In the genomic region with DNA sequence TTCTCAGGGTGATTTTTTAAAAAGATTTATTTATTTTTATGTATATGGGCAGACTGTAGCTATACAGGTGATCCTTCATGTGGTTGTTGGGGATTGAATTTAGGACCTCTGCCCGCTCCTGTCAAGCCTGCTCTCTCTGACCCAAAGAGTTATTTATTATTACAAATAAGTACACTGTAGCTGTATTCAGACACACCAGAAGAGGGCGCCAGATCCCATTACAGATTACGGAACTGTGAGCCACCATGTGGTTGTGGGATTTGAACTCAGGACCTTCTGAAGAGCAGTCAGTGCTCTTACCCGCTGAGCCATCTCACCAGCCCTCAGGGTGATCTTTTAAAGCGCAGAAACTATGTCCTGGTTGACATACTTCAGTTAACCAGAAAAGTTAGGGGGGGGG, we compare ENCODE assay signal across 25 mouse cellular contexts. TPM values are rescaled to one million over a fixed set of nuclear protein-coding genes. Genes with fewer than 3 reads are reported as not detected.
DNase-seq lines count a peak whose midpoint lies in the region; ATAC-seq and TF ChIP-seq lines count a peak whose summit lies in the region.
"Had no signal": no experiment of that assay in that cellular context is flagged by ENCODE, and none has a peak within 500 bp of the region (broad histone marks: within the 10 kb centered on the region; RNA-seq: fewer than 3 reads in every experiment).

No protein-coding gene starts in this region.

- no peak overlapping the region for H3K4me2 ChIP-seq in kidney, postnatal 0 days (ENCODE audit: low read length)
- no peak overlapping the region for H3K4me2 ChIP-seq in midbrain, postnatal 0 days (ENCODE audit: low read depth, low read length, poor library complexity, severe bottlenecking)
- H3K4me2 ChIP-seq in midbrain, embryonic 11.5 days = no peak overlapping the region
- H3K4me2 ChIP-seq: embryonic facial prominence, embryonic 13.5 days; limb, embryonic 12.5 days; liver, embryonic 15.5 days had no signal

- no peak overlapping the region for H3K9ac ChIP-seq in kidney, postnatal 0 days (ENCODE audit: low read depth, low read length)
- no peak overlapping the region for H3K9ac ChIP-seq in midbrain, postnatal 0 days (replicated peaks; ENCODE audit: low read length, poor library complexity, severe bottlenecking)
- no peak overlapping the region for H3K9ac ChIP-seq in midbrain, embryonic 11.5 days (ENCODE audit: low read length)
- H3K9ac ChIP-seq: embryonic facial prominence, embryonic 13.5 days; limb, embryonic 12.5 days; liver, embryonic 15.5 days had no signal

- TF ChIP-seq CTCF in kidney, postnatal 0 days (IDR thresholded peaks at IDR 0.05; ENCODE audit: low read depth) = peak; percentile 42
- TF ChIP-seq CTCF in midbrain, postnatal 0 days (IDR thresholded peaks at IDR 0.05) = peak; percentile 46

- no peak overlapping the region for H3K27ac ChIP-seq in kidney, postnatal 0 days
- H3K27ac ChIP-seq in midbrain, postnatal 0 days (ENCODE audit: low read depth, low read length) = no peak overlapping the region
- no peak overlapping the region for H3K27ac ChIP-seq in midbrain, embryonic 11.5 days (ENCODE audit: low read depth, low read length)
- H3K27ac ChIP-seq: embryonic facial prominence, embryonic 13.5 days; limb, embryonic 12.5 days; midbrain, embryonic 10.5 days had no signal

- 82% methylated on average over 5 of the region's 5 CpGs for WGBS in kidney, postnatal 0 days
- 84% methylated on average over 5 of the region's 5 CpGs for WGBS in midbrain, postnatal 0 days
- 85% methylated on average over 5 of the region's 5 CpGs for WGBS in midbrain, embryonic 11.5 days

- DNase-seq in cerebellum, adult 9-11 months = peak; percentile 20
- DNase-seq in cerebellum, adult 18-20 months = no peak
- no peak for DNase-seq in kidney, postnatal 0 days (ENCODE audit: low spot score)
- no peak for DNase-seq in kidney, postnatal 14 days
- DNase-seq in midbrain, postnatal 0 days (ENCODE audit: low spot score) = no peak
- DNase-seq in midbrain, embryonic 11.5 days (ENCODE audit: low spot score, missing footprints) = no peak
- no peak for DNase-seq in adrenal gland, postnatal 25 days
- DNase-seq in heart, postnatal 4 days = no peak
- DNase-seq: adrenal gland, adult 2 months; heart, postnatal 36 days; kidney, adult 18-20 months; kidney, postnatal 36 days; retina, postnatal 1 day; right cerebral cortex, postnatal 4 days; thymus, postnatal 14 days had no signal

- no peak overlapping the region for H3K4me3 ChIP-seq in kidney, postnatal 0 days (replicated peaks; ENCODE audit: low read depth, low read length)
- H3K4me3 ChIP-seq in midbrain, postnatal 0 days (ENCODE audit: low read depth, low read length) = no peak overlapping the region
- no peak overlapping the region for H3K4me3 ChIP-seq in midbrain, embryonic 11.5 days (ENCODE audit: low read depth, low read length)
- H3K4me3 ChIP-seq: embryonic facial prominence, embryonic 13.5 days; limb, embryonic 12.5 days; liver, embryonic 15.5 days; midbrain, embryonic 10.5 days had no signal

- H3K9me3 ChIP-seq in kidney, postnatal 0 days (replicated peaks; ENCODE audit: low read length) = no peaks in the 10 kb centered on the region
- no peaks in the 10 kb centered on the region for H3K9me3 ChIP-seq in midbrain, postnatal 0 days (ENCODE audit: low read length)
- no peaks in the 10 kb centered on the region for H3K9me3 ChIP-seq in midbrain, embryonic 11.5 days (ENCODE audit: control insufficient read depth, low read length)
- H3K9me3 ChIP-seq: embryonic facial prominence, embryonic 13.5 days; limb, embryonic 12.5 days; liver, embryonic 15.5 days; midbrain, embryonic 10.5 days had no signal

- no peaks in the 10 kb centered on the region for H3K27me3 ChIP-seq in kidney, postnatal 0 days (ENCODE audit: insufficient read depth, low read length)
- H3K27me3 ChIP-seq in midbrain, postnatal 0 days (ENCODE audit: insufficient read depth, low read length) = no peaks in the 10 kb centered on the region
- H3K27me3 ChIP-seq in midbrain, embryonic 11.5 days (ENCODE audit: control insufficient read depth, insufficient read depth, low read length) = no peaks in the 10 kb centered on the region
- H3K27me3 ChIP-seq: embryonic facial prominence, embryonic 13.5 days; limb, embryonic 12.5 days; liver, embryonic 15.5 days had no signal

- ATAC-seq in kidney, postnatal 0 days (replicated peaks; ENCODE audit: low FRiP score, low read depth) = no peak
- no peak for ATAC-seq in midbrain, postnatal 0 days (ENCODE audit: low FRiP score)
- no peak for ATAC-seq in midbrain, embryonic 11.5 days (ENCODE audit: low FRiP score)
- ATAC-seq: forebrain, embryonic 16.5 days; hindbrain, embryonic 16.5 days had no signal

- no peaks in the 10 kb centered on the region for H3K36me3 ChIP-seq in kidney, postnatal 0 days (ENCODE audit: insufficient read depth, low read length)
- no peaks in the 10 kb centered on the region for H3K36me3 ChIP-seq in midbrain, postnatal 0 days (ENCODE audit: insufficient read depth, low read length)
- H3K36me3 ChIP-seq in midbrain, embryonic 11.5 days (ENCODE audit: control insufficient read depth, insufficient read depth, low read length) = no peaks in the 10 kb centered on the region
- H3K36me3 ChIP-seq: embryonic facial prominence, embryonic 13.5 days; limb, embryonic 12.5 days; liver, embryonic 15.5 days; midbrain, embryonic 10.5 days had no signal

- 0 out of 2 replicates have a peak, but pooled peaks cover 7% of the 10 kb centered on the region for H3K4me1 ChIP-seq in kidney, postnatal 0 days (replicated peaks; ENCODE audit: insufficient read depth, low read length)
- 0 out of 2 replicates have a peak, but pooled peaks cover 4% of the 10 kb centered on the region for H3K4me1 ChIP-seq in midbrain, postnatal 0 days (ENCODE audit: insufficient read depth, low read length)
- peaks cover 11% of the 10 kb centered on the region for H3K4me1 ChIP-seq in midbrain, embryonic 11.5 days (ENCODE audit: control insufficient read depth, insufficient read depth, low read length)

RNA-seq across cellular contexts. Expression of a gene that starts 3.3 kb away (rescaled TPM):
- polyA plus RNA-seq in kidney, postnatal 0 days (2015; fragmentation: Nextera tagmentation; extraction: Ambion mirVana) = 18.3 and 19.7 TPM in 2 replicates
- total RNA-seq in midbrain, postnatal 0 days (2014; rRNA removed) = 42.8 and 53.2 TPM in 2 replicates
- 51.7 and 56.4 TPM in 2 replicates for polyA plus RNA-seq in midbrain, postnatal 0 days (2015; fragmentation: Nextera tagmentation; extraction: Ambion mirVana)
- 23.1 and 23.4 TPM in 2 replicates for polyA plus RNA-seq in midbrain, embryonic 11.5 days (2014; fragmentation: Nextera tagmentation; extraction: Ambion mirVana)
- total RNA-seq in adrenal gland, postnatal 25 days (2021) = 74.4 and 80.2 TPM in 2 replicates
- 10 to 100 TPM; 82.0 to 85.7 TPM for total RNA-seq in heart, postnatal 4 days (2021)

RNA-seq across cellular contexts. Expression of a gene that starts 4.8 kb away (rescaled TPM):
- 6.2 TPM in 2 replicates for polyA plus RNA-seq in kidney, postnatal 0 days (2015; fragmentation: Nextera tagmentation; extraction: Ambion mirVana)
- total RNA-seq in midbrain, postnatal 0 days (2014; rRNA removed) = 43.6 and 49.1 TPM in 2 replicates
- 7.8 and 9.9 TPM in 2 replicates for polyA plus RNA-seq in midbrain, postnatal 0 days (2015; fragmentation: Nextera tagmentation; extraction: Ambion mirVana)
- 7.5 and 8.6 TPM in 2 replicates for polyA plus RNA-seq in midbrain, embryonic 11.5 days (2014; fragmentation: Nextera tagmentation; extraction: Ambion mirVana)
- 72.3 and 75.1 TPM in 2 replicates for total RNA-seq in adrenal gland, postnatal 25 days (2021)
- total RNA-seq in heart, postnatal 4 days (2021) = 10 to 100 TPM; 44.4 to 44.9 TPM

RNA-seq across cellular contexts. Expression of a gene that starts 28.9 kb away (rescaled TPM):
- polyA plus RNA-seq in kidney, postnatal 0 days (2015; fragmentation: Nextera tagmentation; extraction: Ambion mirVana) = 56.0 and 64.8 TPM in 2 replicates
- total RNA-seq in midbrain, postnatal 0 days (2014; rRNA removed) = 0.16 and 0.61 TPM in 2 replicates
- polyA plus RNA-seq in midbrain, postnatal 0 days (2015; fragmentation: Nextera tagmentation; extraction: Ambion mirVana) = 0.16 and 0.27 TPM in 2 replicates
- not detected in 2 replicates for polyA plus RNA-seq in midbrain, embryonic 11.5 days (2014; fragmentation: Nextera tagmentation; extraction: Ambion mirVana)
- total RNA-seq in adrenal gland, postnatal 25 days (2021) = not detected in 2 replicates
- not detected for total RNA-seq in heart, postnatal 4 days (2021)
- total RNA-seq: adrenal gland, adult 2 months; gastrocnemius, adult 18-20 months; heart, postnatal 36 days; monocyte, adult 5-6 weeks had no signal
- polyA plus RNA-seq: adrenal gland, adult 2 months; heart, embryonic 14.5 days; limb, embryonic 12.5 days; neural tube, embryonic 11.5 days had no signal

RNA-seq across cellular contexts. Expression of a gene that starts 34.6 kb away (rescaled TPM):
- polyA plus RNA-seq in kidney, postnatal 0 days (2015; fragmentation: Nextera tagmentation; extraction: Ambion mirVana) = 167 and 195 TPM in 2 replicates
- total RNA-seq in midbrain, postnatal 0 days (2014; rRNA removed) = 279 and 309 TPM in 2 replicates
- 255 and 271 TPM in 2 replicates for polyA plus RNA-seq in midbrain, postnatal 0 days (2015; fragmentation: Nextera tagmentation; extraction: Ambion mirVana)
- polyA plus RNA-seq in midbrain, embryonic 11.5 days (2014; fragmentation: Nextera tagmentation; extraction: Ambion mirVana) = 236 and 248 TPM in 2 replicates
- total RNA-seq in adrenal gland, postnatal 25 days (2021) = 287 and 317 TPM in 2 replicates
- total RNA-seq in heart, postnatal 4 days (2021) = 100 to 1,000 TPM; 819 to 825 TPM

RNA-seq across cellular contexts. Expression of a gene that starts 39.1 kb away (rescaled TPM):
- 82.4 and 85.5 TPM in 2 replicates for polyA plus RNA-seq in kidney, postnatal 0 days (2015; fragmentation: Nextera tagmentation; extraction: Ambion mirVana)
- total RNA-seq in midbrain, postnatal 0 days (2014; rRNA removed) = 63.1 and 82.0 TPM in 2 replicates
- polyA plus RNA-seq in midbrain, postnatal 0 days (2015; fragmentation: Nextera tagmentation; extraction: Ambion mirVana) = 145 and 157 TPM in 2 replicates
- 131 and 154 TPM in 2 replicates for polyA plus RNA-seq in midbrain, embryonic 11.5 days (2014; fragmentation: Nextera tagmentation; extraction: Ambion mirVana)
- 74.6 and 75.0 TPM in 2 replicates for total RNA-seq in adrenal gland, postnatal 25 days (2021)
- total RNA-seq in heart, postnatal 4 days (2021) = 10 to 100 TPM; 44.1 to 47.1 TPM
